Mouse (Mus musculus) urinary bladder, postnatal 36 days (tissue): ENCODE data around the gene Ttyh2.
A peak's percentile ranks its signal among the peaks of the same experiment; 100 is the strongest.

ENCODE experiments used
- DNase-seq, 2 experiments: peaks; one replicate each; pipeline ENCODE4 v3.0.0; 2022; ENCODE audit warnings: low spot score in 2 of 2, mixed read lengths in 1 of 2

The Ttyh2 gene

GRCm38 (mm10) chr11:114675341-114675825 is at the start of gene Ttyh2:
Gene Ttyh2 (plus strand): TSS chr11:114675431.
- peak; percentile 61 to 86 for DNase-seq

- no peak for DNase-seq
Measured at GRCm38 (mm10) chr11:114626071-114626690, 49.0 kb upstream of the Ttyh2 start.

GRCm38 (mm10) chr11:114627036-114627435 is 48.2 kb upstream of the Ttyh2 start:
- DNase-seq = no peak

GRCm38 (mm10) chr11:114628032-114628431 is 47.2 kb upstream of the Ttyh2 start:
- DNase-seq = no peak

- no peak for DNase-seq
Measured at GRCm38 (mm10) chr11:114630044-114630443, 45.2 kb upstream of the Ttyh2 start.

GRCm38 (mm10) chr11:114632266-114632665 is 43.0 kb upstream of the Ttyh2 start:
- DNase-seq = no peak

GRCm38 (mm10) chr11:114636292-114636691 is 38.9 kb upstream of the Ttyh2 start:
- DNase-seq = peak; percentile 68 to 73

- DNase-seq = no peak
Measured at GRCm38 (mm10) chr11:114636727-114637505, 38.3 kb upstream of the Ttyh2 start.

- DNase-seq = no peak
Measured at GRCm38 (mm10) chr11:114638647-114639290, 36.5 kb upstream of the Ttyh2 start.

- no peak for DNase-seq
Measured at GRCm38 (mm10) chr11:114639681-114640103, 35.5 kb upstream of the Ttyh2 start.

- no peak for DNase-seq
Measured at GRCm38 (mm10) chr11:114640658-114641057, 34.6 kb upstream of the Ttyh2 start.

- no peak for DNase-seq
Measured at GRCm38 (mm10) chr11:114641136-114641535, 34.1 kb upstream of the Ttyh2 start.

- no peak for DNase-seq
Measured at GRCm38 (mm10) chr11:114642184-114642583, 33.0 kb upstream of the Ttyh2 start.

GRCm38 (mm10) chr11:114642926-114643325 is 32.3 kb upstream of the Ttyh2 start:
- no peak for DNase-seq

- no peak for DNase-seq
Measured at GRCm38 (mm10) chr11:114644122-114644521, 31.1 kb upstream of the Ttyh2 start.

GRCm38 (mm10) chr11:114649510-114649909 is 25.7 kb upstream of the Ttyh2 start:
- DNase-seq = no peak

GRCm38 (mm10) chr11:114652531-114652930 is 22.7 kb upstream of the Ttyh2 start:
- DNase-seq = no peak

GRCm38 (mm10) chr11:114653664-114654063 is 21.6 kb upstream of the Ttyh2 start:
- no peak for DNase-seq

GRCm38 (mm10) chr11:114654552-114654951 is 20.7 kb upstream of the Ttyh2 start:
- peak; percentile 25 to 36 for DNase-seq

GRCm38 (mm10) chr11:114655350-114656008 is 19.8 kb upstream of the Ttyh2 start:
- peak in 1 of 2 experiments; percentile 31 for DNase-seq

GRCm38 (mm10) chr11:114656994-114657644 is 18.1 kb upstream of the Ttyh2 start:
- DNase-seq = no peak
